Mouse (Mus musculus) intestine, postnatal 0 days (tissue): ENCODE results near the gene Adcy5. TPM values are rescaled to one million over a fixed set of nuclear protein-coding genes. Genes with fewer than 3 reads are reported as not detected.

Source experiments
- ATAC-seq: fragments of 200-750 bp; cut with Nextera tagmentation; 2 replicates; pipeline ENCODE4 v1.8.0; 2017; ENCODE audit warnings: mild to moderate bottlenecking, moderate TSS enrichment, moderate library complexity
- H3K27ac ChIP-seq: fragments of 300-500 bp; sonication (generic); 2 replicates; pipeline ENCODE4 v1.5.1; 2014; ENCODE audit warnings: mild to moderate bottlenecking, low read depth, low read length, moderate library complexity
- H3K27me3 ChIP-seq: fragments of 300-500 bp; sonication (generic); replicated peaks from 2 replicates; pipeline ENCODE4 v1.6.1; 2014; ENCODE audit warnings: low read length, mixed read lengths; ENCODE audit not compliant: control insufficient read depth, insufficient read depth
- H3K36me3 ChIP-seq: fragments of 300-500 bp; sonication (generic); 2 replicates; pipeline ENCODE4 v1.6.1; 2014; ENCODE audit warnings: mild to moderate bottlenecking, moderate library complexity; ENCODE audit not compliant: control insufficient read depth, insufficient read depth
- H3K4me1 ChIP-seq: fragments of 300-500 bp; sonication (generic); replicated peaks from 2 replicates; pipeline ENCODE4 v1.6.1; 2014; ENCODE audit warnings: antibody characterized with exemption, low read length, mixed read lengths; ENCODE audit not compliant: control insufficient read depth, insufficient read depth
- H3K4me2 ChIP-seq: fragments of 300-500 bp; sonication (generic); replicated peaks from 2 replicates; pipeline ENCODE4 v1.6.1; 2014; ENCODE audit warnings: low read depth, mild to moderate bottlenecking, moderate library complexity
- H3K4me3 ChIP-seq: fragments of 300-500 bp; sonication (generic); 2 replicates; pipeline ENCODE4 v1.5.1; 2014; ENCODE audit warnings: low read depth, low read length
- H3K9ac ChIP-seq: fragments of 300-500 bp; sonication (generic); 2 replicates; pipeline ENCODE4 v1.6.1; 2014; ENCODE audit warnings: mild to moderate bottlenecking, low read depth, low read length
- H3K9me3 ChIP-seq: fragments of 300-500 bp; sonication (generic); 2 replicates; pipeline ENCODE4 v1.6.1; 2016; ENCODE audit warnings: mixed run types; ENCODE audit not compliant: control insufficient read depth
- CTCF ChIP-seq: sonication (generic); IDR thresholded peaks from 2 replicates; pipeline ENCODE4 v1.5.1; 2016; ENCODE audit warnings: low read depth, mild to moderate bottlenecking, control low read depth, antibody characterized with exemption, moderate library complexity
- WGBS: fragments of 180-500 bp; shearing (Covaris S2); extraction: QIAGEN DNeasy Blood & Tissue Kit; methylation state at CpG from one replicate; pipeline ENCODE4 v1.1.7; 2014; 5-methylcytosine and 5-hydroxymethylcytosine counted together
- polyA plus RNA-seq: library from polyadenylated mRNA; unstranded; fragments of >200 nt; fragmentation: Nextera tagmentation; extraction: Ambion mirVana; gene quantifications from 2 replicates; pipeline ENCODE4 v1.2.1, GENCODE M21; 2015

Gene Adcy5
- polyA plus RNA-seq, 1 experiment from 2014 or later: 1.8 TPM

DNA sequence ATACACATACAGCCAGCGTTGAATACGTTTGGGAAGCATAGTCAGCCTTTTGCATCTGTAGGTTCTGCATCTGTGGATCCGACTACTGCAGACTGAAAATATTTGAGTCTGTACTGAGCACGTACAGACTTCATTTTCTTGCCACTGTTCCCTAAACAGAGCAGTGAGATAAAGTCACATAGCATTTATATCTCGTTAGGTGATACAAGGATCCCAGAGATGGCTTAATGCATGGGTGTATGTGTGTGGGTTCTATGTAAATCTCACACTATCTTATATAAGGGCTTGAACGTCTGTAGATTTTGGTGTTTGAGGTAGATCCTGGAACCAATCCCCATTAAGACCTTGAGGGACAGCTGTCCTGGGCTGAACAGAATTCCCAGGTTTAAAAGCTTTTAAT lies 10.7 kb downstream of the Adcy5 start:
- Histone ChIP-seq H3K36me3 (no peaks in the 10 kb centered on the region), H3K4me2 (no peak overlapping the region), H3K4me1 (no peaks in the 10 kb centered on the region), H3K9ac (no peak overlapping the region), H3K27ac (no peak overlapping the region), H3K27me3 (no peaks in the 10 kb centered on the region), H3K9me3 (no peaks in the 10 kb centered on the region), H3K4me3 (no peak overlapping the region)
- WGBS: 82% methylated on average over 6 of the region's 6 CpGs
- no peak for ATAC-seq
- no peak for TF ChIP-seq CTCF

DNA sequence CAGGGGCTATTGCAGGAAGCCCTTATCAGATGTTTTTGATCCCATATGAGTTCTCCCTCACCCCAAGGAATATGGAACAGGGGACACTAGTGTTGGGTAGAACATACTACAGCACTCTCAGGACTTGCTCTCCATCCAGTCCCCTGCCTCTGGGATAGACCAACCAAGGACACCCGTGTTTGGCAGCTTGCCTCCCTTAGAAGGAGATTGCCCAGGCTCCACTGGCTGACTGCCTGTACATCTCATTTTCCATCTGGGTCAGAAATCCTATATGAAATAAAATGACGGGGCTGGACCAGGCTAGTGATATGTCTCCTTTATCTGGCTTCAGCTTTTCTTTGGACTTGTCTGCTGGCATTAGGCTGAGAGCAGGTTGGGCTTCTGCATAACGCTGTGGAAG lies 11.1 kb downstream of the Adcy5 start:
- no peak overlapping the region for H3K4me3 ChIP-seq
- no peak overlapping the region for H3K27ac ChIP-seq
- H3K4me1 ChIP-seq: no peaks in the 10 kb centered on the region
- H3K36me3 ChIP-seq: no peaks in the 10 kb centered on the region
- H3K4me2 ChIP-seq: no peak overlapping the region
- ATAC-seq: no peak
- no peak overlapping the region for H3K9ac ChIP-seq
- H3K27me3 ChIP-seq: no peaks in the 10 kb centered on the region
- no peak for TF ChIP-seq CTCF
- H3K9me3 ChIP-seq: no peaks in the 10 kb centered on the region
- WGBS: 57% methylated on average over 3 of the region's 3 CpGs

- H3K36me3 ChIP-seq: no peaks in the 10 kb centered on the region
- no peaks in the 10 kb centered on the region for H3K9me3 ChIP-seq
- TF ChIP-seq CTCF: no peak
- H3K4me1 ChIP-seq: no peaks in the 10 kb centered on the region
- no peak overlapping the region for H3K9ac ChIP-seq
- H3K4me3 ChIP-seq: no peak overlapping the region
- no peak for ATAC-seq
- 67% methylated on average over 7 of the region's 7 CpGs for WGBS
- H3K27me3 ChIP-seq: no peaks in the 10 kb centered on the region
- H3K4me2 ChIP-seq: no peak overlapping the region
- no peak overlapping the region for H3K27ac ChIP-seq
Measured at GRCm38 (mm10) chr16:35169431-35169830, 14.8 kb downstream of the Adcy5 start.

DNA sequence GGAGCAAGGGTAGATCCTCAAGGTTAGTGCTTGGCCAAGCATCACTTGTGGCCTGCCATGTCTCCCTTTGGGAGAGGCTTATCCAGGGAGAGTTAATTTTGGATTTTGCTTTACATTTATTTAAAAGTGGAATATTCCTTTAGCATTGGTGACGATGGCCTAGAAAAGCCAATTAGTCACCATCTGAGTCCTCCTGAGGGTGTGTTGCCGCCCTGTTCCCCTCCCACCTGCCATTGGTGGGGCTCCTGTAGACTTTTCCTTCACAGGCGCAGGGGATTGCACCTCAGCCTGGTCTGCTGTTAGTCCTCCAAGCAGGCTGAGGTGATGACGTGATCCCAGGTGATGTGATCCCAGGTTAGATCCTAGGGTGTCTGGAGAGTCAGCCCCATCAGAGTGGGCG lies 17.5 kb downstream of the Adcy5 start:
- Histone ChIP-seq H3K9ac (no peak overlapping the region), H3K4me1 (no peaks in the 10 kb centered on the region), H3K4me2 (no peak overlapping the region), H3K4me3 (no peak overlapping the region), H3K27ac (no peak overlapping the region), H3K36me3 (no peaks in the 10 kb centered on the region), H3K9me3 (no peaks in the 10 kb centered on the region), H3K27me3 (no peaks in the 10 kb centered on the region)
- no peak for ATAC-seq
- WGBS: 88% methylated on average over 5 of the region's 5 CpGs
- no peak for TF ChIP-seq CTCF

DNA sequence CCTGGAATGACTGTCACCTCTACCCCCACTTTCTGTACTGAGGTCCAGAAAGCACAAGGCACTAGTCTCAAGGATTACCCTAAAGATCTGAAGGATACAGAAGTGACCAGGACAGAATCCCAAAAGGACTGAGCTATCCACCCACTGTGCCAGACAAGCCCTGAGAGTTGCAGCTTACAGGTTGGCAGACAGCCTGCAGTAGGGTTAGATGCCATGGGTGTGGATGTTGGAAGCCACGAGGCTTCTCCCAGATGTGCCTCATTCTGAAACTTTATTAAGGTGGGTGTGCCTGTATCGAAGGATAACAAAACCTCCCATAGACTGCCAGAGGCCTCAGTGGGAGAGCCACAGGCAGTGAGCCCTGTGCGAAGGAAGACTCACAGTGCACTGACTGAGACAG lies 23.8 kb downstream of the Adcy5 start:
- Histone ChIP-seq H3K4me3 (no peak overlapping the region), H3K36me3 (no peaks in the 10 kb centered on the region), H3K4me1 (no peaks in the 10 kb centered on the region), H3K9ac (no peak overlapping the region), H3K27ac (no peak overlapping the region), H3K27me3 (no peaks in the 10 kb centered on the region), H3K9me3 (no peaks in the 10 kb centered on the region), H3K4me2 (no peak overlapping the region)
- WGBS: 66% methylated on average over 3 of the region's 3 CpGs
- ATAC-seq: no peak
- no peak for TF ChIP-seq CTCF

DNA sequence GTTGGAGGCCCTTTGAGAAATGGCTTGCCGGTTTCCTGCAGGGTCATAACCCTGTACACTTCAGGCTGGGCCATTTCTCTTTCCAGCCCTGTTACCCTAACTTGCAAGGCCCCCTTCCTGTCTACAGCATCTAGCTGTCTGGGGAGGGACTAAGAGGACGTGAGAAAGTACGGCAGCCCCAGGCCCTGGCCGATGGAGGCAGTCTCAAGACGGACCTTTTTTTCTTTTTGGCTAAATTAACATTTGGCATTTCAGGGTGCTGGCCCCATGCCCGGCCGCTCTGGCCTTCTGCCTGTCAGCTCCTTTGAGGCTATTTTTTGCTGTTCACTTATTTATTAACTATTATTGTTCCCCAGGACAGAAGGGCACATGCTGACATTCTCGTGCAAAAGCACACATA lies 24.4 kb downstream of the Adcy5 start:
- Histone ChIP-seq H3K9me3 (no peaks in the 10 kb centered on the region), H3K9ac (no peak overlapping the region), H3K4me2 (no peak overlapping the region), H3K4me3 (no peak overlapping the region), H3K36me3 (no peaks in the 10 kb centered on the region), H3K4me1 (no peaks in the 10 kb centered on the region), H3K27ac (no peak overlapping the region), H3K27me3 (no peaks in the 10 kb centered on the region)
- WGBS: 53% methylated on average over 8 of the region's 8 CpGs
- no peak for ATAC-seq
- no peak for TF ChIP-seq CTCF

GRCm38 (mm10) chr16:35183161-35183560 lies 28.5 kb downstream of the Adcy5 start:
- no peaks in the 10 kb centered on the region for H3K27me3 ChIP-seq
- H3K9ac ChIP-seq: no peak overlapping the region
- H3K36me3 ChIP-seq: no peaks in the 10 kb centered on the region
- H3K4me2 ChIP-seq: no peak overlapping the region
- TF ChIP-seq CTCF: no peak
- 65% methylated on average over 11 of the region's 11 CpGs for WGBS
- ATAC-seq: no peak
- H3K4me3 ChIP-seq: no peak overlapping the region
- H3K4me1 ChIP-seq: no peaks in the 10 kb centered on the region
- H3K9me3 ChIP-seq: no peaks in the 10 kb centered on the region
- no peak overlapping the region for H3K27ac ChIP-seq
